Mouse (Mus musculus) lung, adult 18-20 months (tissue): ENCODE data around the gene Olfr1356.
"Not testable (repeated sequence)": the region's sequence is repeated elsewhere in the genome, so short reads cannot be mapped to it uniquely, and the experiment has no call there.

Experiments used
- DNase-seq, 2 experiments: peaks; one replicate each; pipeline ENCODE4 v3.0.0; 2022; ENCODE audit warnings: mixed read lengths in 2 of 2

Olfr1356 gene

GRCm38 (mm10) chr10:78852066-78852465, at the start of gene Olfr1356:
Gene Olfr1356 (minus strand): TSS chr10:78852166.
- no peak for DNase-seq

- DNase-seq: no peak
Observed at GRCm38 (mm10) chr10:78875240-78875639, 23.3 kb upstream of the Olfr1356 start, which contains the start of gene Olfr1355. Gene Olfr1355 (plus strand): TSS chr10:78875540.

GRCm38 (mm10) chr10:78840456-78840855, 11.5 kb downstream of the Olfr1356 start:
- DNase-seq: not testable (repeated sequence)

GRCm38 (mm10) chr10:78812358-78813060, 39.5 kb downstream of the Olfr1356 start:
- DNase-seq: no peak

GRCm38 (mm10) chr10:78801449-78801848, 50.5 kb downstream of the Olfr1356 start:
- no peak for DNase-seq
